Mouse (Mus musculus): ENCODE results near the gene D330020A13Rik. TPM values are rescaled to one million over a fixed set of nuclear protein-coding genes. Genes with fewer than 3 reads are reported as not detected.

The D330020A13Rik gene
- total RNA-seq, 1 experiment = 4.4 TPM

GRCm38 (mm10) chr6:120276874-120277449 is 17.2 kb upstream of the D330020A13Rik start:
- no peak overlapping the region for H3K9ac ChIP-seq (ENCODE audit: insufficient read depth, low read depth, low read length, poor library complexity, severe bottlenecking)
- H3K4me3 ChIP-seq (ENCODE audit: insufficient read depth in 1 of 2, low read depth in 1 of 2, low read length in 2 of 2, poor library complexity in 1 of 2, severe bottlenecking in 1 of 2) = no peak overlapping the region
- no peaks in the 10 kb centered on the region for H3K9me3 ChIP-seq (ENCODE audit: control insufficient read depth, insufficient read depth, low read depth, low read length)
- H3K4me1 ChIP-seq (ENCODE audit: control insufficient read depth in 2 of 2, insufficient read depth in 2 of 2, low read length in 2 of 2, poor library complexity in 1 of 2) = peaks cover 9 to 24% of the 10 kb centered on the region in 2 experiments
- no peaks in the 10 kb centered on the region; the same call in 1 of the 2 replicates for H3K36me3 ChIP-seq (ENCODE audit: control insufficient read depth, insufficient read depth, low read length, poor library complexity, severe bottlenecking)
- in situ Hi-C loops (cut with MboI; ENCODE audit: low sequenced_read_pairs in 2 of 2, unreplicated experiment in 2 of 2) = no loop called here
- no peak overlapping the region for H3K27ac ChIP-seq (ENCODE audit: insufficient read depth, low read depth, low read length, poor library complexity, severe bottlenecking)
- TF ChIP-seq ZC3H11A (IDR thresholded peaks at IDR 0.05; ENCODE audit: borderline replicate concordance, low read depth, low read length) (no peak), HCFC1 (IDR thresholded peaks at IDR 0.05; ENCODE audit: borderline replicate concordance, insufficient read depth, low read length) (no peak), ZNF384 (IDR thresholded peaks at IDR 0.05; ENCODE audit: low read depth, low read length) (no peak)
- DNase-seq (ENCODE audit: low read depth, low spot score) = no peak

GRCm38 (mm10) chr6:120287279-120287678 is 6.9 kb upstream of the D330020A13Rik start:
- no peak overlapping the region for H3K4me3 ChIP-seq (ENCODE audit: insufficient read depth in 1 of 2, low read depth in 1 of 2, low read length in 2 of 2, poor library complexity in 1 of 2, severe bottlenecking in 1 of 2)
- no peak for TF ChIP-seq ZNF384 (IDR thresholded peaks at IDR 0.05; ENCODE audit: low read depth, low read length)
- no peak for TF ChIP-seq HCFC1 (IDR thresholded peaks at IDR 0.05; ENCODE audit: borderline replicate concordance, insufficient read depth, low read length)
- no peak for TF ChIP-seq MAFK (IDR thresholded peaks at IDR 0.05; ENCODE audit: insufficient read depth, low read depth, low read length)
- TF ChIP-seq ZC3H11A (IDR thresholded peaks at IDR 0.05; ENCODE audit: borderline replicate concordance, low read depth, low read length) = no peak
- no peak for TF ChIP-seq CHD2 (IDR thresholded peaks at IDR 0.05; ENCODE audit: low read depth, low read length)
- no peaks in the 10 kb centered on the region for H3K9me3 ChIP-seq (ENCODE audit: control insufficient read depth, insufficient read depth, low read depth, low read length)
- H3K4me1 ChIP-seq (ENCODE audit: control insufficient read depth in 2 of 2, insufficient read depth in 2 of 2, low read length in 2 of 2, poor library complexity in 1 of 2) = peaks cover 16 to 22% of the 10 kb centered on the region in 2 experiments
- no peak overlapping the region for H3K27ac ChIP-seq (ENCODE audit: insufficient read depth, low read depth, low read length, poor library complexity, severe bottlenecking)
- no peak overlapping the region for H3K9ac ChIP-seq (ENCODE audit: insufficient read depth, low read depth, low read length, poor library complexity, severe bottlenecking)
- H3K36me3 ChIP-seq (ENCODE audit: control insufficient read depth, insufficient read depth, low read length, poor library complexity, severe bottlenecking) = no peaks in the 10 kb centered on the region; the same call in 1 of the 2 replicates
- in situ Hi-C loops (cut with MboI; ENCODE audit: low sequenced_read_pairs in 2 of 2, unreplicated experiment in 2 of 2) = no loop called here
- DNase-seq (ENCODE audit: low read depth, low spot score) = no peak

GRCm38 (mm10) chr6:120288541-120288940 is 5.6 kb upstream of the D330020A13Rik start:
- H3K27ac ChIP-seq (ENCODE audit: insufficient read depth, low read depth, low read length, poor library complexity, severe bottlenecking) = peak overlapping the region; percentile 24; the same call in 1 of the 2 replicates
- no peaks in the 10 kb centered on the region for H3K9me3 ChIP-seq (ENCODE audit: control insufficient read depth, insufficient read depth, low read depth, low read length)

GRCm38 (mm10) chr6:120289430-120289829 is 4.7 kb upstream of the D330020A13Rik start:
- peaks cover 18 to 25% of the 10 kb centered on the region in 2 experiments for H3K4me1 ChIP-seq (ENCODE audit: control insufficient read depth in 2 of 2, insufficient read depth in 2 of 2, low read length in 2 of 2, poor library complexity in 1 of 2)
- TF ChIP-seq HCFC1 (IDR thresholded peaks at IDR 0.05; ENCODE audit: borderline replicate concordance, insufficient read depth, low read length) = no peak
- TF ChIP-seq ZNF384 (IDR thresholded peaks at IDR 0.05; ENCODE audit: low read depth, low read length) = no peak
- in situ Hi-C loops (cut with MboI; ENCODE audit: low sequenced_read_pairs in 2 of 2, unreplicated experiment in 2 of 2) = no loop called here
- no peak overlapping the region; the same call in 1 of the 2 replicates for H3K27ac ChIP-seq (ENCODE audit: insufficient read depth, low read depth, low read length, poor library complexity, severe bottlenecking)
- no peak for DNase-seq (ENCODE audit: low read depth, low spot score)
- no peak overlapping the region for H3K9ac ChIP-seq (ENCODE audit: insufficient read depth, low read depth, low read length, poor library complexity, severe bottlenecking)
- H3K9me3 ChIP-seq (ENCODE audit: control insufficient read depth, insufficient read depth, low read depth, low read length) = no peaks in the 10 kb centered on the region
- H3K4me3 ChIP-seq (ENCODE audit: insufficient read depth in 1 of 2, low read depth in 1 of 2, low read length in 2 of 2, poor library complexity in 1 of 2, severe bottlenecking in 1 of 2) = no peak overlapping the region
- H3K36me3 ChIP-seq (ENCODE audit: control insufficient read depth, insufficient read depth, low read length, poor library complexity, severe bottlenecking) = no peaks in the 10 kb centered on the region; the same call in 1 of the 2 replicates

More at GRCm38 (mm10) chr6:120288541-120288940, 5.6 kb upstream of the D330020A13Rik start:
- TF ChIP-seq CHD2 (IDR thresholded peaks at IDR 0.05; ENCODE audit: low read depth, low read length) (no peak), MAFK (IDR thresholded peaks at IDR 0.05; ENCODE audit: insufficient read depth, low read depth, low read length) (no peak), HCFC1 (IDR thresholded peaks at IDR 0.05; ENCODE audit: borderline replicate concordance, insufficient read depth, low read length) (no peak), ZC3H11A (IDR thresholded peaks at IDR 0.05; ENCODE audit: borderline replicate concordance, low read depth, low read length) (no peak), ZNF384 (IDR thresholded peaks at IDR 0.05; ENCODE audit: low read depth, low read length) (no peak)
- no peaks in the 10 kb centered on the region; the same call in 1 of the 2 replicates for H3K36me3 ChIP-seq (ENCODE audit: control insufficient read depth, insufficient read depth, low read length, poor library complexity, severe bottlenecking)
- no peak overlapping the region for H3K4me3 ChIP-seq (ENCODE audit: insufficient read depth in 1 of 2, low read depth in 1 of 2, low read length in 2 of 2, poor library complexity in 1 of 2, severe bottlenecking in 1 of 2)
- no peak for DNase-seq (ENCODE audit: low read depth, low spot score)
- peaks cover 18 to 25% of the 10 kb centered on the region in 2 experiments for H3K4me1 ChIP-seq (ENCODE audit: control insufficient read depth in 2 of 2, insufficient read depth in 2 of 2, low read length in 2 of 2, poor library complexity in 1 of 2)
- in situ Hi-C loops (cut with MboI; ENCODE audit: low sequenced_read_pairs in 2 of 2, unreplicated experiment in 2 of 2) = no loop called here
- H3K9ac ChIP-seq (ENCODE audit: insufficient read depth, low read depth, low read length, poor library complexity, severe bottlenecking) = 0 out of 2 replicates have a peak overlapping the region, but pooled peaks have one; percentile 10
